ENCODE assay signal across 17 mouse cellular contexts in the genomic region with DNA sequence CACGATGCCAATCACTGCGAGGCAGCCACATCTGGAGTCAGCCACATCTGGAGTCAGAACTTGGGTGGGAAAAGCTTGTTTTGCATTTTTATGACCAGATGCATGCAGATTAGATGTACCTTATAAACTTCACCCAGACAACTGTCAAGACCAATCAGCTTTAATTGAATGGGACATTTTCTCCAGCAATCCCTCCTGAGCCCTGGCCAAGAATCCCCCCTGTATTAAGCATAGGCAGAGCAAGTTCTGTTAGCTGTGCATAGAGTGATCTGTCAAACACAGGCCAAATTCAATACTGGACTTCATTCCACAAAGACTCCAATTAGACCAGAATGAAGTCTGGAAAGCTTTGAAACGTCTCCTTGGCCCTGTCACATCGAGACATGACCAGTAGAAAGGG.
"Had no signal": no experiment of that assay in that cellular context is flagged by ENCODE, and none has a peak within 500 bp of the region (broad histone marks: within the 10 kb centered on the region; RNA-seq: fewer than 3 reads in every experiment).

No protein-coding gene starts in this region.

- ATAC-seq: midbrain, embryonic 13.5 days; midbrain, embryonic 16.5 days had no signal

- H3K27ac ChIP-seq: midbrain, embryonic 10.5 days; midbrain, embryonic 13.5 days; neural tube, embryonic 13.5 days; neural tube, embryonic 15.5 days; stomach, embryonic 15.5 days; stomach, postnatal 0 days had no signal

- DNase-seq: lung, adult 18-20 months; lung, embryonic 14.5 days; lung, postnatal 10 days; lung, postnatal 4 days; retina, postnatal 1 day; right cerebral cortex, postnatal 14 days; thymus, adult 2 months; thymus, postnatal 25 days; thymus, postnatal 4 days had no signal

- H3K36me3 ChIP-seq: midbrain, embryonic 10.5 days; midbrain, embryonic 13.5 days; neural tube, embryonic 13.5 days; neural tube, embryonic 15.5 days; stomach, embryonic 15.5 days had no signal

- H3K9me3 ChIP-seq: midbrain, embryonic 10.5 days; midbrain, embryonic 13.5 days; neural tube, embryonic 13.5 days; neural tube, embryonic 15.5 days; stomach, embryonic 15.5 days had no signal

- H3K4me2 ChIP-seq: lung, embryonic 14.5 days; midbrain, embryonic 13.5 days; neural tube, embryonic 13.5 days; neural tube, embryonic 15.5 days; stomach, embryonic 15.5 days had no signal

- H3K4me3 ChIP-seq: midbrain, embryonic 10.5 days; midbrain, embryonic 13.5 days; myocyte; neural tube, embryonic 13.5 days; neural tube, embryonic 15.5 days; stomach, embryonic 15.5 days had no signal

- H3K4me1 ChIP-seq: midbrain, embryonic 10.5 days; midbrain, embryonic 13.5 days; neural tube, embryonic 15.5 days; stomach, embryonic 15.5 days had no signal

- H3K9ac ChIP-seq: lung, embryonic 14.5 days; midbrain, embryonic 13.5 days; neural tube, embryonic 13.5 days; neural tube, embryonic 15.5 days; stomach, embryonic 15.5 days had no signal

- H3K27me3 ChIP-seq: midbrain, embryonic 13.5 days; neural tube, embryonic 13.5 days; neural tube, embryonic 15.5 days; stomach, embryonic 15.5 days had no signal
